Mouse (Mus musculus): ENCODE data around the gene Hadh.

Gene Hadh

GRCm38 (mm10) chr3:131271559-131272373 is at the start of gene Hadh:
TSS of gene Hadh (minus strand) at chr3:131272101.
- peak; percentile 74 for DNase-seq

GRCm38 (mm10) chr3:131320184-131320583 is 48.3 kb upstream of the Hadh start:
- peak; percentile 85 for DNase-seq

- DNase-seq, result no peak
Measured at GRCm38 (mm10) chr3:131318211-131318610, 46.3 kb upstream of the Hadh start.

GRCm38 (mm10) chr3:131317126-131317525 is 45.2 kb upstream of the Hadh start:
- no peak for DNase-seq

GRCm38 (mm10) chr3:131315957-131316510 is 44.1 kb upstream of the Hadh start:
- no peak for DNase-seq

GRCm38 (mm10) chr3:131312340-131312739 is 40.4 kb upstream of the Hadh start:
- DNase-seq, result no peak

GRCm38 (mm10) chr3:131310572-131310971 is 38.7 kb upstream of the Hadh start:
- DNase-seq, result no peak

GRCm38 (mm10) chr3:131307811-131308210 is 35.9 kb upstream of the Hadh start:
- no peak for DNase-seq

- DNase-seq, result no peak
Measured at GRCm38 (mm10) chr3:131306255-131306654, 34.4 kb upstream of the Hadh start.

- no peak for DNase-seq
Measured at GRCm38 (mm10) chr3:131303320-131303714, 31.4 kb upstream of the Hadh start.

GRCm38 (mm10) chr3:131302452-131303319 is 30.8 kb upstream of the Hadh start, which contains the start of gene Cyp2u1:
TSS of gene Cyp2u1 (minus strand) at chr3:131303227.
- DNase-seq, result peak; percentile 93

GRCm38 (mm10) chr3:131299908-131300307 is 28.0 kb upstream of the Hadh start:
- peak; percentile 82 for DNase-seq

GRCm38 (mm10) chr3:131299078-131299477 is 27.2 kb upstream of the Hadh start:
- peak; percentile 29 for DNase-seq

GRCm38 (mm10) chr3:131296893-131297292 is 25.0 kb upstream of the Hadh start:
- DNase-seq, result no peak

GRCm38 (mm10) chr3:131295513-131296200 is 23.8 kb upstream of the Hadh start:
- DNase-seq, result no peak

GRCm38 (mm10) chr3:131294503-131294902 is 22.6 kb upstream of the Hadh start:
- DNase-seq, result no peak

- no peak for DNase-seq
Measured at GRCm38 (mm10) chr3:131292959-131293358, 21.1 kb upstream of the Hadh start.

GRCm38 (mm10) chr3:131292349-131292748 is 20.4 kb upstream of the Hadh start:
- DNase-seq, result no peak

- DNase-seq, result no peak
Measured at GRCm38 (mm10) chr3:131291890-131292289, 20.0 kb upstream of the Hadh start.

GRCm38 (mm10) chr3:131274151-131274550 is 2.2 kb upstream of the Hadh start:
- no peak for DNase-seq

- no peak for DNase-seq
Measured at GRCm38 (mm10) chr3:131272374-131273100, 636 bp upstream of the Hadh start.

- DNase-seq, result no peak
Measured at GRCm38 (mm10) chr3:131271157-131271556, 744 bp downstream of the Hadh start.
